Mouse (Mus musculus): ENCODE measurements around the gene Bpifb3. TPM values are rescaled to one million over a fixed set of nuclear protein-coding genes. Genes with fewer than 3 reads are reported as not detected.

The Bpifb3 gene
- total RNA-seq, 2 experiments from 2014 or later = not detected

DNA sequence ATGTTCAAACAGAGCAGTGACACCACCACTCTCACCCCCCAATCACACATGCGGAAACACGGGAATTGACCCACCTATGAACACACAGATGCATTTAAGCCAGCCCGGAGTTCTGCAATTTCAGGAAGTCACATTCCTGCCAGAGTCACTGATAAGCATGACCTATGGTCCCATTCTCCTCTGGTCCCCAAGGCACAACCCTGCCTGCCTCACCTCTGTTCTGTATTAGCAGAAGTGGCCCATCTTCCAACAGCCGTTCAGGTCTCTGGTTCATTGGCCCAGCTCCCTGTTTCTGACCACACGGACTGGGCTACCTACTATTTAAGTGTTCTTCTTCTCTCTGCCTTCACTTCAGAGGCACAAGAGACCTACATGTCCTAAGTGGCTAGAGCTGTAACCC lies 56.6 kb downstream of the Bpifb3 start, which contains the start of gene Bpifa6:
Bpifa6 (plus strand) TSS at position 364 of the 400 bp plus-strand sequence.
- DNase-seq (ENCODE audit: low spot score in 2 of 2) = no peak
- intact Hi-C loops (cut with DNase I) = no loop called here

Other genes with a start within 250 kb of the Bpifb3 start
- gene Dnmt3c, start 221.6 kb upstream of the Bpifb3 start, total RNA-seq (2021) = not detected
- 10 to 100 TPM; 75.0 to 88.2 TPM for gene Mapre1, start 177.0 kb upstream of the Bpifb3 start, total RNA-seq (2021)
- gene Efcab8, start 138.3 kb upstream of the Bpifb3 start, total RNA-seq (2021) = under 1 TPM in 1 of 2 experiments, not detected in 1; 0.11 TPM
- not detected for gene Sun5, start 47.1 kb upstream of the Bpifb3 start, total RNA-seq (2021)
- gene Bpifb2, start 43.2 kb upstream of the Bpifb3 start, total RNA-seq (2021) = not detected
- not detected for gene Bpifb6, start 17.8 kb upstream of the Bpifb3 start, total RNA-seq (2021)
- gene Bpifb4, start 20.0 kb downstream of the Bpifb3 start, total RNA-seq (2021) = not detected
- gene Bpifa6, start 56.7 kb downstream of the Bpifb3 start, total RNA-seq (2021) = not detected
- not detected for gene Bpifa2, start 90.0 kb downstream of the Bpifb3 start, total RNA-seq (2021)
- not detected for gene Bpifa3, start 212.1 kb downstream of the Bpifb3 start, total RNA-seq (2021)
- gene Bpifa1, start 224.7 kb downstream of the Bpifb3 start, total RNA-seq (2021) = not detected
- gene Bpifa5, start 244.4 kb downstream of the Bpifb3 start, total RNA-seq (2021) = not detected